Mouse (Mus musculus) megakaryocyte, embryonic 14.5 days (primary cell): ENCODE data around the gene Kif26b.

Experiments used
- FLI1 ChIP-seq: IDR thresholded peaks from 2 replicates; pipeline ENCODE4 v1.6.1; 2012; ENCODE audit warnings: low read length, inconsistent platforms, mixed read lengths
- GATA1 ChIP-seq: IDR thresholded peaks from 3 replicates; pipeline ENCODE4 v1.6.1; 2012; ENCODE audit warnings: mixed read lengths, low read length, inconsistent platforms, borderline replicate concordance

GRCm38 (mm10) chr1:178910951-178911350, 382.0 kb downstream of the Kif26b start:
- TF ChIP-seq GATA1 (no peak), FLI1 (no peak)
